Mouse (Mus musculus): ENCODE measurements around the gene Ddx3y.

Ddx3y gene

GRCm38 (mm10) chrY:1286171-1286795 is at the start of gene Ddx3y:
Gene Ddx3y, minus strand, starts transcription at chrY:1286629.
- DNase-seq (ENCODE audit: low spot score in 2 of 2) = peak in 1 of 2 experiments; percentile 51

GRCm38 (mm10) chrY:1293708-1294107 is 7.3 kb upstream of the Ddx3y start:
- no peak for DNase-seq (ENCODE audit: low spot score in 2 of 2)

- peak in 1 of 2 experiments; percentile 2 for DNase-seq (ENCODE audit: low spot score in 2 of 2)
These were observed 694 bp downstream of the Ddx3y start for GRCm38 (mm10) chrY:1285735-1286134.

GRCm38 (mm10) chrY:1246117-1246516 is 40.3 kb downstream of the Ddx3y start:
- no peak for DNase-seq (ENCODE audit: low spot score in 2 of 2)

- DNase-seq (ENCODE audit: low spot score in 2 of 2) = peak in 1 of 2 experiments; percentile 43
These were observed 41.0 kb downstream of the Ddx3y start, which contains the start of gene Uty for GRCm38 (mm10) chrY:1245426-1245863. Gene Uty, minus strand, starts transcription at chrY:1245759.

- DNase-seq (ENCODE audit: low spot score in 2 of 2) = no peak
These were observed 41.5 kb downstream of the Ddx3y start for GRCm38 (mm10) chrY:1244940-1245339.

GRCm38 (mm10) chrY:1244421-1244820 is 42.0 kb downstream of the Ddx3y start:
- DNase-seq (ENCODE audit: low spot score in 2 of 2) = no peak

GRCm38 (mm10) chrY:1220001-1220400 is 66.4 kb downstream of the Ddx3y start:
- peak in 1 of 2 experiments; percentile 7 for DNase-seq (ENCODE audit: low spot score in 2 of 2)

All from thymus, postnatal 10 days (tissue).